Mouse (Mus musculus): Measurements from ENCODE around the gene Phactr1.
"Not testable (repeated sequence)": the region's sequence is repeated elsewhere in the genome, so short reads cannot be mapped to it uniquely, and the experiment has no call there.

The Phactr1 gene

GRCm38 (mm10) chr13:42927778-42928177, 247.4 kb downstream of the Phactr1 start:
- no peak for DNase-seq (ENCODE audit: low spot score)

GRCm38 (mm10) chr13:42929529-42930235, 249.3 kb downstream of the Phactr1 start:
- no peak for DNase-seq (ENCODE audit: low spot score)

GRCm38 (mm10) chr13:42932046-42932445, 251.6 kb downstream of the Phactr1 start:
- no peak for DNase-seq (ENCODE audit: low spot score)

- no peak for DNase-seq (ENCODE audit: low spot score)
These were observed 254.2 kb downstream of the Phactr1 start for GRCm38 (mm10) chr13:42934538-42935126.

GRCm38 (mm10) chr13:42937871-42938270, 257.4 kb downstream of the Phactr1 start:
- DNase-seq (ENCODE audit: low spot score), result no peak

GRCm38 (mm10) chr13:42938346-42938745, 257.9 kb downstream of the Phactr1 start:
- DNase-seq (ENCODE audit: low spot score), result no peak

- DNase-seq (ENCODE audit: low spot score), result no peak
These were observed 259.8 kb downstream of the Phactr1 start for GRCm38 (mm10) chr13:42940271-42940670.

GRCm38 (mm10) chr13:42944106-42944505, 263.7 kb downstream of the Phactr1 start:
- DNase-seq (ENCODE audit: low spot score), result no peak

GRCm38 (mm10) chr13:42945201-42945600, 264.8 kb downstream of the Phactr1 start:
- DNase-seq (ENCODE audit: low spot score), result not testable (repeated sequence)

- no peak for DNase-seq (ENCODE audit: low spot score)
These were observed 268.4 kb downstream of the Phactr1 start for GRCm38 (mm10) chr13:42948717-42949265.

GRCm38 (mm10) chr13:42949336-42949735, 268.9 kb downstream of the Phactr1 start:
- DNase-seq (ENCODE audit: low spot score), result no peak

GRCm38 (mm10) chr13:42950056-42950455, 269.6 kb downstream of the Phactr1 start:
- DNase-seq (ENCODE audit: low spot score), result no peak

- no peak for DNase-seq (ENCODE audit: low spot score)
These were observed 271.8 kb downstream of the Phactr1 start for GRCm38 (mm10) chr13:42952037-42952721.

- no peak for DNase-seq (ENCODE audit: low spot score)
These were observed 272.6 kb downstream of the Phactr1 start for GRCm38 (mm10) chr13:42953071-42953470.

GRCm38 (mm10) chr13:42954116-42954515, 273.7 kb downstream of the Phactr1 start:
- no peak for DNase-seq (ENCODE audit: low spot score)

GRCm38 (mm10) chr13:42956327-42956726, 275.9 kb downstream of the Phactr1 start:
- no peak for DNase-seq (ENCODE audit: low spot score)

GRCm38 (mm10) chr13:42957856-42958255, 277.4 kb downstream of the Phactr1 start:
- DNase-seq (ENCODE audit: low spot score), result no peak

GRCm38 (mm10) chr13:42958867-42959266, 278.4 kb downstream of the Phactr1 start:
- no peak for DNase-seq (ENCODE audit: low spot score)

- no peak for DNase-seq (ENCODE audit: low spot score)
These were observed 281.1 kb downstream of the Phactr1 start for GRCm38 (mm10) chr13:42961561-42961960.

GRCm38 (mm10) chr13:42968537-42968936, 288.1 kb downstream of the Phactr1 start:
- no peak for DNase-seq (ENCODE audit: low spot score)

GRCm38 (mm10) chr13:42973561-42973960, 293.1 kb downstream of the Phactr1 start:
- DNase-seq (ENCODE audit: low spot score), result no peak

GRCm38 (mm10) chr13:42973961-42974360, 293.5 kb downstream of the Phactr1 start:
- no peak for DNase-seq (ENCODE audit: low spot score)

- DNase-seq (ENCODE audit: low spot score), result no peak
These were observed 294.1 kb downstream of the Phactr1 start for GRCm38 (mm10) chr13:42974506-42974905.
